Mouse (Mus musculus) cerebellum, postnatal 4 days (tissue): ENCODE data around the gene Anxa10.

Source experiments
- DNase-seq, 2 experiments: peaks; one replicate each; pipeline ENCODE4 v3.0.0; 2022; ENCODE audit warnings: low spot score in 2 of 2, mixed read lengths in 1 of 2

Anxa10 gene

GRCm38 (mm10) chr8:62123098-62123497 lies at the start of gene Anxa10:
Gene Anxa10 (minus strand): TSS chr8:62123150.
- DNase-seq = no peak

DNA sequence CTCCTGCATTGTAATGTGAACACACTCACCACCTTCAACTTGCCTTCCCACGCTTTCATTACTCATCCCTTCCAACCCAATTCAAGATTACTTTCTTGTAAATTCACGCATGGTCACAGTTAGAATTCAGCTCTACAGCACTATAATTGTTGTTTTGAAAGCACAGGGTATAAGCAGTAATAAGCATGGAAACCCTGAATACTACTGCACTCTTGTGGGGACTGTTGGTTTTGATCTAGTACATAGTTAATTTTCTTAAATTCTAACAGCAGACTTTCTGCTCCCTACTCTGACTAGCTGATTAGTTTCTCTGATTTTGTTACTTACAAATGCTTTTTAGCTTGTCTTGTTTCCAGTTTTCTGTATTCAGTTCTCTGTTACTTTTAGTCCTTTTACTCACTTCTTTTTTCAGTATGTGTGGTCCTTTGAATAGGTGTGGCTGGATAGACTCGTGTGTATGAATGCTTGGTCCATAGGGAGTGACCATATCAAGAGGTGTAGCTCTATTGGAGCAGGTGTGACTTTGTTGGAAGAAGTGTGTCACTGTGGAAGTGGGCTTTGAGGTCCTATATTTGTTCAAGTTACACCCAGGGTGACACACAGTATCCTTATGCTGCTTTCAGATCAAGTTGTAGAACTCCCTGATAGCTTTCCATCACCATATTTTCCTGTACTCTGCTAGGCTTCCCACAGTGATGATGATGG lies 9.9 kb upstream of the Anxa10 start:
- no peak for DNase-seq

- DNase-seq = no peak
These were observed 25.7 kb downstream of the Anxa10 start for GRCm38 (mm10) chr8:62097213-62097612.

DNA sequence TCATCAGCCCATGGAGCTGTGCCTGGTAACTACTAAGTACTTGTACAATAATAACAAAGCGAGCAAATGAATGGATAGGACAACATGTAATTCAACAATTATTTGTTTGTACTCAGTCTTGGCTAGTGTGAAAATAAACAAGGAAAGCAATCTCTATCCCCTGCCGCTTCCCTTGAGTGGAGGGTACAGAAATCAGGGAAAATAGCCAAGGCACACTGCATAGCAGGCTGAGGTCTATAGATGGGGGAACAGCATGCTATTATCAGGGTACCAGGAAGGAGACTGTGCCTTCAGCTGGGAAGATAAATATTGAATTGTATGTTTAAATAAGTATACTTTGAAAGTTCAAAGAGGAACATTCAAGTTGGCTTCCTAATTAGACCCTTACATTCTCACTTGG lies 41.1 kb downstream of the Anxa10 start:
- no peak for DNase-seq

- DNase-seq = no peak
These were observed 42.7 kb downstream of the Anxa10 start for GRCm38 (mm10) chr8:62080195-62080802.

GRCm38 (mm10) chr8:62068305-62068704 lies 54.6 kb downstream of the Anxa10 start:
- no peak for DNase-seq

DNA sequence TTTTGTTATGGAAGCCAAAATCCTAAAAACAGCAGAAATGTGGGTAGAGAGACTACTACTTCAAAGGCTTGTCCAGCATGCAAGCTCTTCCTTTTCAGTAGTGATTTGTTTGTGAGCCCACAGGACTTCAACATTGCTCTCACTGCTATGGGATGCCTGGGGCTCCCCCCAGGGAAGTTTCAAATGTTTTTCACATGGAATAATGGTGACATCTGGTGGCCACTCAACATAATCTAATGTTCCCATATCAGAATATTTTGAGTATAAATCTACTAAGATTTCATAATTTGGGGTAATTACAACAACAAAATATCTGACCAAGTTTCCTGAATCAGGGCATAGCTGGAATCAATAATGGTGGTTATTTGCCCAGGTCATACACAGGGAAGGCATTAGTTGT lies 62.6 kb downstream of the Anxa10 start:
- DNase-seq = peak in 1 of 2 experiments; percentile 7

DNA sequence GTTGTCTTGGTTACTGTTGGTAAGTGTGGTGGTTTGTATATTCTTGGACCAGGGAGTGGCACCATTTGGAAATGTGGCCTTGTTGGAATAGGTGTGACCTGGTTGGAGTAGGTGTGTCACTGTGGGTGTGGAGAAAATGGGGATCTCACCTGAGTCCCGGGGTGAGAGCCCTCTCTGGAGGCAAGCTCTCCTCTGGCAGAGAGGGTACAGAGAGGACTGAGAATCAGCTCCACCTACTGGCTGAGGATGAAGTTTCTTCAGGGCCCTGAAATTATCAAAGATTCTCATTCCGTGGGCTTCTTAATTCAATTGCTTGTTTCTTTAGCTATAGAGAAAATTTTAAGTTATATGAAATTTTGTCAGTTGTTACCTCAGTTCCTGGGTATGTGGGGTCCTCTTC lies 76.1 kb downstream of the Anxa10 start:
- no peak for DNase-seq

DNA sequence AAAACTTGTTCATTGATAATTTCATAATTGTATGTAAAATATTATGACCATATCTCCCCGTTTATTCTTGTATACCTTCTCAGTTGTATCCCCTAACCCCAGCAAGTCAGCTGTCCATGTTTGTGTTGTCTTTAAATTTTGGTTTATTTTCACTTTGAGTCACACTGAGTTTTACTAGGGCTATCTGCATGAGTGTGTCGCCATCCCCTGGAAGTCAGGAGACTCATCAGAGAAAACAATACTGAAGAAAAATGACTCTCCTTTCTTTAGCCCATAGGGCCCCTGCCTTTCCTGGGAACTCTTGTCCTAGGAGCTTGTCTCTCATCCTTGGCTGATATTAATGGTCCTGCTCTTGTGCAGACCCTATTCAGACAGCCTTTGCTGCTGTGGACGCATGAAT lies 88.6 kb downstream of the Anxa10 start:
- DNase-seq = no peak

- no peak for DNase-seq
These were observed 108.4 kb downstream of the Anxa10 start for GRCm38 (mm10) chr8:62014582-62014981.

DNA sequence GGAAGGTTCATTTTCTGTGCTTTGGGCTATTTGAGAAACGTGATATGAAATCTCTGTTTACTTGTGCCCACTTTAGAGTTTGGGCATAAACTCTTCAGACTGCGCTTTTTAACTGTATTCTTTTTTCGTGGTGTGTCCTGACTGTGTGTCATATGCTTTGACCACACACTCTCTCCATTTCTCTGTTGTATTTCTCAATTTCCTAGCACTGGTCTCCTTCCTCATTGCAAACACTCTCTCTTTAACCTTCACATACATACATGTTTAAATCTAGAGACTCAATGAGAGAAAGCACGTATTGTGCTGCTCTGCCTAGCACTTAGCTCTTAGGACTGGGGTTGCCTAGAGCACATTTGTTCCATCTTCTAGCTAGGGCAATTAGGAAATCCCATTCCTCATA lies 108.8 kb downstream of the Anxa10 start:
- no peak for DNase-seq
